Mouse (Mus musculus) stomach, postnatal 0 days (tissue): ENCODE measurements around the gene Ercc6l2.

Experiments used
- CTCF ChIP-seq: IDR thresholded peaks from 2 replicates; pipeline ENCODE4 v1.5.1; 2016; ENCODE audit warnings: antibody characterized with exemption, low read depth, mild to moderate bottlenecking, moderate library complexity
- EP300 ChIP-seq: optimal IDR thresholded peaks from 2 replicates; pipeline ENCODE3; 2016; ENCODE audit warnings: antibody characterized with exemption

DNA sequence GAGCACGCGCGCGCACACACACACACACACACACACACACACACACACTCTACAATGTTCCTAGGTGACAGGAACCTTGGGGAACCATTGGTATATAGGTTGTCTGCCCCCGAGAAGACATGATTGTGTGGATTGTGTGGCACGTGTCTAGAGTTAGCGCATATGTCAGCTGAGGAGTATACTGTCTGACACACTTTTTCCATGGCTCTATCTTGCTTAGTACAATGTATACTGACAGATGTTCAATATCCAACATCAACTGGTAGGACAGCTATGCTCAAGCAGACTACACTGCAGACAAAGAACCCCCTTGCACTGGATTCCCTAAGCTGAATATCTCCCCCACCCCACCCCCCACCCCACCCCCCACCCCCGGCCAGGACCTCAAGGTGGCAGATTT, 101.5 kb downstream of the Ercc6l2 start:
- TF ChIP-seq CTCF: no peak
- TF ChIP-seq EP300: no peak
